Mouse (Mus musculus): ENCODE measurements at regions not wholly inside any gene's neighbourhood (a gene's known extent, or its start where the extent isn't known, plus 50 kb on each side); places are given as distances from the start of the nearest gene placed in this dataset.

- ATAC-seq (ENCODE audit: extremely low read depth, insufficient number of reproducible peaks, low FRiP score, poor library complexity, severe bottlenecking) = no peak
Observed at GRCm38 (mm10) chr2:9433110-9433940, 447.7 kb upstream of the 4930412O13Rik start.

- no peak for ATAC-seq (ENCODE audit: extremely low read depth, insufficient number of reproducible peaks, low FRiP score, poor library complexity, severe bottlenecking)
Observed at GRCm38 (mm10) chr2:9435155-9435872, 445.7 kb upstream of the 4930412O13Rik start.

GRCm38 (mm10) chr2:9443103-9443502 lies 437.9 kb upstream of the 4930412O13Rik start:
- ATAC-seq (ENCODE audit: extremely low read depth, insufficient number of reproducible peaks, low FRiP score, poor library complexity, severe bottlenecking) = no peak

GRCm38 (mm10) chr2:9445826-9446225 lies 435.2 kb upstream of the 4930412O13Rik start:
- no peak for ATAC-seq (ENCODE audit: extremely low read depth, insufficient number of reproducible peaks, low FRiP score, poor library complexity, severe bottlenecking)

GRCm38 (mm10) chr2:9464413-9464812 lies 416.6 kb upstream of the 4930412O13Rik start:
- no peak for ATAC-seq (ENCODE audit: extremely low read depth, insufficient number of reproducible peaks, low FRiP score, poor library complexity, severe bottlenecking)

- ATAC-seq (ENCODE audit: extremely low read depth, insufficient number of reproducible peaks, low FRiP score, poor library complexity, severe bottlenecking) = no peak
Observed at GRCm38 (mm10) chr2:9464818-9465217, 416.2 kb upstream of the 4930412O13Rik start.

- no peak for ATAC-seq (ENCODE audit: extremely low read depth, insufficient number of reproducible peaks, low FRiP score, poor library complexity, severe bottlenecking)
Observed at GRCm38 (mm10) chr2:9467573-9467972, 413.5 kb upstream of the 4930412O13Rik start.

GRCm38 (mm10) chr2:9468651-9469050 lies 412.4 kb upstream of the 4930412O13Rik start:
- ATAC-seq (ENCODE audit: extremely low read depth, insufficient number of reproducible peaks, low FRiP score, poor library complexity, severe bottlenecking) = no peak

GRCm38 (mm10) chr2:9481678-9482345 lies 399.2 kb upstream of the 4930412O13Rik start:
- ATAC-seq (ENCODE audit: extremely low read depth, insufficient number of reproducible peaks, low FRiP score, poor library complexity, severe bottlenecking) = no peak

- ATAC-seq (ENCODE audit: extremely low read depth, insufficient number of reproducible peaks, low FRiP score, poor library complexity, severe bottlenecking) = no peak
Observed at GRCm38 (mm10) chr2:9487381-9487914, 393.6 kb upstream of the 4930412O13Rik start.

GRCm38 (mm10) chr2:9493606-9494145 lies 387.4 kb upstream of the 4930412O13Rik start:
- ATAC-seq (ENCODE audit: extremely low read depth, insufficient number of reproducible peaks, low FRiP score, poor library complexity, severe bottlenecking) = no peak

- peak; percentile 26; the same call in 1 of the 2 replicates for ATAC-seq (ENCODE audit: extremely low read depth, insufficient number of reproducible peaks, low FRiP score, poor library complexity, severe bottlenecking)
Observed at GRCm38 (mm10) chr2:9520045-9520444, 361.0 kb upstream of the 4930412O13Rik start.

GRCm38 (mm10) chr2:9525910-9526309 lies 355.1 kb upstream of the 4930412O13Rik start:
- no peak for ATAC-seq (ENCODE audit: extremely low read depth, insufficient number of reproducible peaks, low FRiP score, poor library complexity, severe bottlenecking)

- no peak for ATAC-seq (ENCODE audit: extremely low read depth, insufficient number of reproducible peaks, low FRiP score, poor library complexity, severe bottlenecking)
Observed at GRCm38 (mm10) chr2:9535141-9535658, 345.9 kb upstream of the 4930412O13Rik start.

GRCm38 (mm10) chr2:9547771-9548590 lies 333.1 kb upstream of the 4930412O13Rik start:
- ATAC-seq (ENCODE audit: extremely low read depth, insufficient number of reproducible peaks, low FRiP score, poor library complexity, severe bottlenecking) = no peak

GRCm38 (mm10) chr2:9553313-9553712 lies 327.7 kb upstream of the 4930412O13Rik start:
- ATAC-seq (ENCODE audit: extremely low read depth, insufficient number of reproducible peaks, low FRiP score, poor library complexity, severe bottlenecking) = no peak

GRCm38 (mm10) chr2:9564487-9565043 lies 316.5 kb upstream of the 4930412O13Rik start:
- ATAC-seq (ENCODE audit: extremely low read depth, insufficient number of reproducible peaks, low FRiP score, poor library complexity, severe bottlenecking) = no peak

- ATAC-seq (ENCODE audit: extremely low read depth, insufficient number of reproducible peaks, low FRiP score, poor library complexity, severe bottlenecking) = no peak
Observed at GRCm38 (mm10) chr2:9569220-9569619, 311.8 kb upstream of the 4930412O13Rik start.
